Mouse (Mus musculus): ENCODE results near the gene Kap.
"Not testable (repeated sequence)": the region's sequence is repeated elsewhere in the genome, so short reads cannot be mapped to it uniquely, and the experiment has no call there.

The Kap gene

GRCm38 (mm10) chr6:133853526-133853925 lies at the start of gene Kap:
TSS of gene Kap (minus strand) at chr6:133853762.
- no peak for DNase-seq (ENCODE audit: low spot score)

- DNase-seq (ENCODE audit: low spot score) = no peak
These were observed 32.4 kb upstream of the Kap start for GRCm38 (mm10) chr6:133885871-133886415.

- no peak for DNase-seq (ENCODE audit: low spot score)
These were observed 30.0 kb upstream of the Kap start for GRCm38 (mm10) chr6:133883446-133883985.

- DNase-seq (ENCODE audit: low spot score) = peak; percentile 20
These were observed 22.4 kb upstream of the Kap start for GRCm38 (mm10) chr6:133875906-133876462.

GRCm38 (mm10) chr6:133872667-133873066 lies 19.1 kb upstream of the Kap start:
- DNase-seq (ENCODE audit: low spot score) = no peak

GRCm38 (mm10) chr6:133871131-133871530 lies 17.6 kb upstream of the Kap start:
- DNase-seq (ENCODE audit: low spot score) = no peak

GRCm38 (mm10) chr6:133868381-133868780 lies 14.8 kb upstream of the Kap start:
- no peak for DNase-seq (ENCODE audit: low spot score)

GRCm38 (mm10) chr6:133855871-133856270 lies 2.3 kb upstream of the Kap start:
- DNase-seq (ENCODE audit: low spot score) = no peak

- no peak for DNase-seq (ENCODE audit: low spot score)
These were observed 4.2 kb downstream of the Kap start for GRCm38 (mm10) chr6:133849359-133849758.

GRCm38 (mm10) chr6:133848861-133849260 lies 4.7 kb downstream of the Kap start:
- DNase-seq (ENCODE audit: low spot score) = not testable (repeated sequence)

GRCm38 (mm10) chr6:133838296-133838995 lies 15.1 kb downstream of the Kap start:
- not testable (repeated sequence) for DNase-seq (ENCODE audit: low spot score)

- DNase-seq (ENCODE audit: low spot score) = no peak
These were observed 41.2 kb downstream of the Kap start for GRCm38 (mm10) chr6:133812342-133812741.

Data from urinary bladder, postnatal 25 days (tissue).